Mouse (Mus musculus): ENCODE data around the gene Aldh1l1. TPM values are rescaled to one million over a fixed set of nuclear protein-coding genes. Genes with fewer than 3 reads are reported as not detected.

Aldh1l1 gene
- 17.1 and 21.6 TPM in 2 replicates for polyA plus RNA-seq (2015; fragmentation: Nextera tagmentation; extraction: Ambion mirVana)

- no peak for DNase-seq (ENCODE audit: low spot score)
These were observed at the start of gene Aldh1l1 for GRCm38 (mm10) chr6:90486176-90486921. TSS of gene Aldh1l1 (plus strand) at chr6:90486427.

DNA sequence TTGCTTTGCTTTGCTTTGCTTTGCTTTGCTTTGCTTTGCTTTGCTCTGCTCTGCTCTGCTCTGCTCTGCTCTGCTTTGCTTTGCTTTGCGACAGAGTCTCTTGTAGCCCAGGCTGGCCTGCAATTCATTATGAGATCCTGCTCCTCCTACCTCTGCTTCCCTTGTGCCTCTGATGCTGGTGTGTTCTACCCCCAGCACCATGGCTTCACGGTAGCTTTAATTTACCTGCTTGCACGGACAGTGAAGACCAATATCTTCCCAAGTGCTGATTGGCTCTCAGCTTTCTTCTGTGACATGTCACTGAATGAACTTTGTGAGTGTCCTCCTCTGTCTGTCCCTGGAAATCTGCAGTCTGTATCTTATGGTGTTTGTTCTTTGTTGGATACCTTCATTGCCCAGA, 49.2 kb upstream of the Aldh1l1 start:
- DNase-seq (ENCODE audit: low spot score): no peak

DNA sequence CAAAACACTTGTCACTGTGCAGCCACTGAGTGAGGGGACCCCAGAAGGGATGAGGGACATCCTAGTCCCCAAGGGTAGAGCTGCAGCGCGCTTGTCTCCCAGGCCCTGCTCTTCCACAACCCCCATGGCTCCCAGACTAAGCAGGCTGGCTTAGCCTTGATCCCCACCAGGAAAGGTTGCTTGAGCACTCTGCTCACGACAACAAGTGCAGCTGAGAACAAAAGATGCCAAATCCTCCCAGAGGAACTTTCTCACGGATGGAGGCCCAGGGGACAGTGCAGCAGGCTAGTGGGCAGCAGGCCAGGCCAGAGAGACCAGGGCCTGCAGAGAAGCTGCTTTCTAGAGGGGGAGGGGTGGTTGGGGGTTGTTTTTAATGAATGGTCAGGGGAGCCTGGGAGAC, 39.3 kb upstream of the Aldh1l1 start:
- DNase-seq (ENCODE audit: low spot score): no peak

GRCm38 (mm10) chr6:90450179-90450578, 36.0 kb upstream of the Aldh1l1 start:
- DNase-seq (ENCODE audit: low spot score): peak; percentile 13

- DNase-seq (ENCODE audit: low spot score): no peak
These were observed 35.5 kb upstream of the Aldh1l1 start for GRCm38 (mm10) chr6:90450697-90451096.

- DNase-seq (ENCODE audit: low spot score): no peak
These were observed 34.7 kb upstream of the Aldh1l1 start for GRCm38 (mm10) chr6:90451512-90451911.

GRCm38 (mm10) chr6:90452603-90453002, 33.6 kb upstream of the Aldh1l1 start:
- no peak for DNase-seq (ENCODE audit: low spot score)

GRCm38 (mm10) chr6:90453751-90454150, 32.5 kb upstream of the Aldh1l1 start:
- no peak for DNase-seq (ENCODE audit: low spot score)

DNA sequence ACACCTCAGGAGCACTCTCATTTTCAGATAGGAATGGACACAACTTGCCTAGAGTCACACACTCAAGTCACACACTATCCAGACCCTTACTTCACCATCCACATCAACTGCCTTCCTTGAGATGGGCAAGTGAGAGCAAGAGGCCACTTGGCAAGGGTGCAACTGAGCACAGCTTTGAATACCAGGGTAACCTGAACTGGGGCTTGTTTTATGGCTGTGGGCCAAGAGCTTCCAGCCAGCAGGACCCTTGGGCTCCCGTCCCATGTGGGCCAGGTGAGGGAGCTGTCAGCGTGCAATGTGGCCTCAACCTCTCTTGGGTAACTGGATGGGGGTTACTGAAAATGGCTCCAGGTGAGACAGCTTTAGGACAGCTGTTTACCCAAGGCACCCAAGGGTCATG, 28.8 kb upstream of the Aldh1l1 start:
- no peak for DNase-seq (ENCODE audit: low spot score)

GRCm38 (mm10) chr6:90461181-90461580, 25.0 kb upstream of the Aldh1l1 start:
- no peak for DNase-seq (ENCODE audit: low spot score)

GRCm38 (mm10) chr6:90461771-90462170, 24.5 kb upstream of the Aldh1l1 start:
- no peak for DNase-seq (ENCODE audit: low spot score)

DNA sequence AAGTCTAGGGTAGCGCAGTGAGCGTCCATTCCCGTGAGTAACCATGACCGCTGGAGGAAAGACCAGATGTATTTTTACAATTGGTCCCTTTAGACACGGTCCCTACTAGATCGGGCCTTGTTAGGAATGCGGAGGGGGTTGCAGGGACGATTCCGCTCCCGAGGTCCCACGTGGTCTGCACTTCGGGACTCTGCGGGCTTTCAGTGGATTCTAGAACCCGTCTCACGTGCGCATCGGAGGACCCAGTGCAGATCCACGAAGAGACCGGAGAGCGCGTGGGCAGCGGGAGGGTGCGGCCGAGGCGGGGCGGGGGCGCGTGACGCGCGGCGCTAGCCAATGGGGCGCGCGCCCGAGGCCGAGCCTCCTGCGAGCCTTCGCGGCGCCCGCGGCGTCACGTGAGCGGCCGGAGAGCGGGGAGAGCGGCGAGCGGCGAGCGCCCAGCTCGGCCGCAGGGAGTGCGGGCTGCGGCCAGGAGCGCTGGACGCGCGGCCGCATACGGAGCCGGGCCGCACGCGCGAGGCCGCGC, 24.0 kb upstream of the Aldh1l1 start, which contains the start of gene Klf15:
Klf15 (plus strand) TSS at position 396 of the 526 bp plus-strand sequence.
- no peak for DNase-seq (ENCODE audit: low spot score)

DNA sequence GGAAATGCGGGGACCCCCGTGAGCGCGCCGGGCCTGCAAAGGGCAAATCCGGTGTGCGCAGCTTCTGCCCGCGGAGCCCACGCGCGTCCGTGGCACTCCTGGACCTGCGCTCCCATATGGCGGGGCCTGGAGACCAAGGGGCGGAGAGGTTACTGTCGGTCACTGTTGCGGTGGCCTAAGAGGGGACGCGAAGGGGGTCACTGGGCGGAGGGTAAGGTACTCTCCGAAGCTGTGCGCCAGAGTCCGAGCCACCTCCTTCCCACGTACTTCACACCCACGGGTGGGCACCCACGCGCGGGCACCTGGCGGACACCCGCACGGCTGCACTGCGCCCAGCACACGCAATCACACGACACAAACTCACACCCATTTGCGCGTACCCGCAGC, 23.4 kb upstream of the Aldh1l1 start:
- DNase-seq (ENCODE audit: low spot score): no peak

- no peak for DNase-seq (ENCODE audit: low spot score)
These were observed 22.9 kb upstream of the Aldh1l1 start for GRCm38 (mm10) chr6:90463228-90463862.

DNA sequence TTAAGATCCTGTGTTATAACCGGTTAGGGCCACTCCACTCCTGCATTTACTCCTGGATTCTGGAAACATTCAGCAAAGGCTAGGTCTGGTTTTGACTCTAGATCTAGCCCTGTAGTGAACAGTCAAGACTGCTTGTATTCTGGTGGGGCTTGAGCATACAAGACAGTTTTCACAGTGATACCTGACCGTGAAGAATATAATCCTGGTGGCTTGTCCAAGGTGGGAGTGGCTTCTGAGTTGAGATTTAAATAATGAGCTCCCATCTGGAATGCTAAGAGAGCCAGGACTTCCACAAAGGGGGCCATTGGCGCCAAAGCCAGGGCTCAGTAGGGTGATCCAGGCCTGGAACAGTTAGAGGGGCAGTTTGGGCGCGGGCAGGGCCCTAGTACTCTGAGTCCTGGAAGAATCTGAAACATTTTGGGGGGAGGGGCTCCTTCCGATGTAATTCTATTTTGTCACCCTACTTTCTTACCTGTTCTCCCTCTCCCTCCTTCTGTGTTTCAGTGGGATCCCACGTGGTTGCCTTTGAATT, 22.3 kb upstream of the Aldh1l1 start:
- DNase-seq (ENCODE audit: low spot score): no peak

DNA sequence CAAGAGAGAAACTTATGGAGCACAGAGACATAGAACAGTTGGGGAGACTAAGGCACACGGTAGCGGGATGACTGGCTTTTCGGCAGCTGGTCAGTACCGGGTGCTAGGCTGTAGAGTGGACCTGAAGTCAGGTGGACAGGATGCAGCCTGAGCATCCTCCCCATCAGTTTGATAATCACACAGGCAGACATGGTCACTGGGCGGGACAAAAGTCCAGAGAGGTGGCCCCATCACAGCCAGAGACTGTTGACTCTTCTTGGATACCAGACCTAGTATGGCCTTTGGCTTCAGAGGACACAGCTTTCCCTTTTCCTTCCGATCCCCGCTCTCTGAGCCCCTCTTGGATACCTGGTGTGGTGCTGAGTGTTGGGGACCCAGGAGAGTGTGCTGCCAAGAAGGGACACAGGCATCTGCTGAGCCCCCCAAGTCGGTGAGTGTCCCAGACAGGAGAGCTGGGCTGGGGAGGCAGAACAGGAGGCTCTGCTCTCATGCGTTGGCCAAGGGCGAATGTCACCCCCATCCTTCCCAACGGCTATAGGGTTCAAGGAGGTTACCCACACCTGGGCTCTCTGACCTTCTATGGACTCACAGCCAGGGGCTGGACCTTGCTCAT, 21.1 kb upstream of the Aldh1l1 start:
- DNase-seq (ENCODE audit: low spot score): no peak

- DNase-seq (ENCODE audit: low spot score): no peak
These were observed 20.1 kb upstream of the Aldh1l1 start for GRCm38 (mm10) chr6:90466079-90466478.

GRCm38 (mm10) chr6:90466847-90467410, 19.3 kb upstream of the Aldh1l1 start:
- DNase-seq (ENCODE audit: low spot score): no peak

DNA sequence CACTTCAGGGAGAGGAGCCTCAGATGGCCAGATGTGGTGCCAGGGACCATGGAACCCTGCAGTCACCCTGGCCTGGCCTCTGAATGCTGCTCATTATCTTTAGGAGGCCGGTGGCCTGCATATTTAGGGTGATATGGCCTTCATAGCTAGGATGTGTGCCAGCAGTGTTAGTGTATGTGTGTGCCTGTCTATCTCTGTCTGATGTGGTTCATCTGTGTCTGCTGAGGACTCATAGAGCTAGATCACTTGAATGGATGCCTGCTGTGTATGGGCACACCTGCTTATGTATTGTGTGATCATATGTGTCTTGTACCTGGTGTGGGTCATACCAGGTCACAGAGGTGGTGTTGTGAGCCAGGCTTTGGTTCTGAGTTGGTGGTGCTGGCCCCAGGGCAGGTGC, 18.0 kb upstream of the Aldh1l1 start:
- no peak for DNase-seq (ENCODE audit: low spot score)

GRCm38 (mm10) chr6:90469041-90469440, 17.2 kb upstream of the Aldh1l1 start:
- DNase-seq (ENCODE audit: low spot score): no peak

- no peak for DNase-seq (ENCODE audit: low spot score)
These were observed 16.0 kb upstream of the Aldh1l1 start for GRCm38 (mm10) chr6:90470255-90470654.
